Mouse (Mus musculus) testis, postnatal 14 days (tissue): ENCODE data around the gene Ndufc1.
"Not testable (repeated sequence)": the region's sequence is repeated elsewhere in the genome, so short reads cannot be mapped to it uniquely, and the experiment has no call there.

ENCODE experiments used
- DNase-seq: peaks from one replicate; pipeline ENCODE4 v3.0.0; 2021; ENCODE audit warnings: low spot score

Gene Ndufc1

DNA sequence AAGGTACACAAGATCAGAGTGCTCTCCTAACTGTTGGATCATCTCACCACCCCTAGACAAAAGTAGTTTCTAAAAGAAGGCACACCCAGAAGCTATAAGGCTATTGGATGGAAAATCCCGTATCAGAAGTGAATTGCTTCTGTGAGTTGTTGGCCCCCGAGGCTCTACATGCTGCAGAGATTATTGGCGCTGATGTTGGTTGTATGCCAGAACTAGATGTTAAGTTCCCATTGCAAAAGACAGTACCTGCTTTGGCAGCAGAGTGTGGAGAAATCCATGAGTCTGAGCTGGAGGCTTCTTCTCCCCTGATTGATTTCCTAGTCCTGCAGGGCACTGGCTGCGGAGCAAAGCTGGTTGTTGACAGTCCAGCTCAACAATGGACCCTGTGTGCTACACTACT, 40.8 kb downstream of the Ndufc1 start:
- no peak for DNase-seq

DNA sequence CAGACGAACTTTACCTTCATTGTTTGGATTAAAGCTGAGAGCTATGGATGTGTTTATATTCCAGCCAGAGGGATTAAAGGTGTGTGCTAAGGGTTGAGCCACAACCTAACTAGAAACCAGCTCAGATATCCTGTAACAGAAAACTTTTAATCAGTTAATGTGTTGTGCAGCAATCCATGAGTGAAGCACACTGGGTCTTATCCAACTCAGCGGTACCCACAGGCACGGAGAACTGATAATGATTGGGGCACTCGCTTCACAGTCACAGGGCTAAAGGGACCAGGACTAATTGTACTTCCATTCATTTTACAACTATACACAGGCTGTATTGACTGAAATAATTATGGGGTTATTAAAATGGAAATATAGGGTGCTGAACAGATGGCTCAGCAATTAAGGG, 41.9 kb downstream of the Ndufc1 start:
- no peak for DNase-seq

DNA sequence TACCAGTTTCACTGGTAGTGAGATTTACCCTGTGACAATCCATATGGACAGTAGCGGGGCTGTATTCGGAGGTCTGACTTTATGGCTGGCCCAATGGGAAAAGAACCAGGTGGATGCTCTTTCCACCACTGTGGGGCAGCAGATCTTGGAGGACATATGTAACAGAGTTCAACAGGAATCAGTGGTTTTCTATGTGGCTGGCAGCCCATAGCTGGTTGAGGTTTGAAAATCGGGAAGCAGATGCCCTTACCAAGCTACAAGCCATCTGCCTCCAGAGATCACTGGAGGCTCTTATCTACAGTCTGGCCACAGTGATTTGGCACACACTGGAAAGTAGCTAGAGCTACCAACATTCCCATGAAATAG, 43.3 kb downstream of the Ndufc1 start:
- no peak for DNase-seq

- DNase-seq = peak; percentile 64
Observed at GRCm38 (mm10) chr3:51364703-51365516, 43.9 kb downstream of the Ndufc1 start.

- no peak for DNase-seq
Observed at GRCm38 (mm10) chr3:51361066-51361465, 47.7 kb downstream of the Ndufc1 start.

DNA sequence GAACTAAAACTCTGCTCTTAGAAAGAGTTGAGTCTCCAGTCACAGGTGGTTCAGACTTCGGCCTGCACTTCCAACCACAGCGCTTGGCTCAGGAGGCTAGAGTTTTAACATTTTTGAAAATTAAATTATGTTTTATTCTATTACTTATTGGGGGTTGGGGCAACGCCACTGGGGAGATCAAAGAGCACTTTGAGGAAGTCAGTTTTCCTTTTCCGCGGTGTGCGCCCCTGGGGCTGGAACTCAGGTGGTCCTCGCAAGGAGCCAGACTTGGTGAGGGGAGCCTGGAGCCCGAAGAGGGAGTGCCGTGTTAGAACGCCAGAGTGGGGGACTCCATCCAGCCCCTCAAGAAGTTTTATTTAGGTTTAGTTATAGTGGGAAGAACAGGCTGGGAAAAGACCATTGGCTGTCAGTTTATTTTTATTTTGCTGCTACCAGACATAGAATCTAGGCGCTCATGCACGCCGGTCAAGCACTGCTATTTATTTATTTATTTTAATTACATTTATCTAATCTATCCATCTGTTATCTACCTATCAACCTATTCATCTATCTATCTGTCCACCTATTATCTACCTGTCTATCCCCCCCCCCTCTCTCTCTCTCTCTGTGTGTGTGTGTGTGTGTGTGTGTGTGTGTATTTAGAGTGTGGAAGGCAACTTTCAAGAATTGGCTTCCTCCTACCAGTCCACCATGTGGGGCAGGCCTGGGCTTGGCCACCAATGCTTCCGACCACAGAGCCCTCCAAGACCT, 49.1 kb downstream of the Ndufc1 start:
- DNase-seq = no peak

DNA sequence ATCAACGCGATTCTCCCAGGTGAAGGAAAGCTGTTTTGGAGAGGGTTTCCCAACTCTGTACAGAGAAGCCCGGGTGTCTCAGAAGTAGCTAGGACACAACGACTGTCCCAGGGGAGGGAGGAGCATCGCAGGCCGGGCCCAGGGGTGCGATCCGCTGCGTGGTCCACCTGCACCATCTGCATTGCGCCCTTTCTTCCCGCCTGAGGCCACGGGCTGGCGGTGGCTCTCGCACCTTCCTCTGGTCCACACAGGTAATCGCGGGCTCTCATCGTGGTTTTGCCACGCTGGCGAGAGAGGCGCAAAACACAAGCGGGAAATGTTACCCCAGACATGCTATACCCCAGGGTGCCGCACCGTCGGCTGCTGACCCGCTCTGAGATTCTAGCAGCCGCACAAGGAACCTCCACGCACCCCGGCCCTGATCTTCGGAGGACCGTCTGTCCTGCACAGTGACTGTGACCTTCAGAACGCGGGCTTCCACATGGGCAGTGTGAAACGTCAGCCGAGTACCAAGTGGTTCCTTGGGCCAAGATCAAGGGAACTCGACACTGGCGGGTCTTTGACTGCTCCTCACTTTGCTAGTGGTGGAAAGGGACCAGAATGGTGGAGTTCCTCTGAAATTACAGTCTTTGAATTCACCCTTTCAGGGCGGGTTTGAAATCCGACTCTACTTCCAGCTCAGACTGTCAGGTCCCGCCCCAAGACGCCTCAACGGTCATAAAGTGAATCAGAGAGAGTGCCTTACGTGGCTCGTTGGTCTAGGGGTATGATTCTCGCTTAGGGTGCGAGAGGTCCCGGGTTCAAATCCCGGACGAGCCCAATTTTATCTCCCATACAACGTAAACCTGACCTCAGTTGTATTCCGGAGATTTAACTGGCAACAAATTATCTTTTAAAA, 49.9 kb downstream of the Ndufc1 start:
- DNase-seq = peak; percentile 36

DNA sequence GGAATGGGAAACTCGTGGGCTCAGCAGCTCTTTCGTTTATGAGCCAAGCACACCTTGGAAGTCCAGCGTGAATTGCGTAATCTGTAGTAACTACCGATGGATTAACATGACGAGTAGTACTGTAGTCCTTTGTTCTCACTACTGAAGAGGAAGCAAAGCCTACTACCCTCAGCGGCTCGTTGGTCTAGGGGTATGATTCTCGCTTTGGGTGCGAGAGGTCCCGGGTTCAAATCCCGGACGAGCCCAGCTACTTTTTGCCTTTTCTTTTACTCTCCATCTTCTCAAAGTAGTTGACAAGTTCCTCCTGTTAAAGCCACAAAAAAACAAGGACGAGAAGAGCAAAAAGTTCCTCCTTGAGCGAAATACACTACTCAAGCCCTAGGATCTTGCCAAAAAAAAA, 50.6 kb downstream of the Ndufc1 start:
- no peak for DNase-seq

DNA sequence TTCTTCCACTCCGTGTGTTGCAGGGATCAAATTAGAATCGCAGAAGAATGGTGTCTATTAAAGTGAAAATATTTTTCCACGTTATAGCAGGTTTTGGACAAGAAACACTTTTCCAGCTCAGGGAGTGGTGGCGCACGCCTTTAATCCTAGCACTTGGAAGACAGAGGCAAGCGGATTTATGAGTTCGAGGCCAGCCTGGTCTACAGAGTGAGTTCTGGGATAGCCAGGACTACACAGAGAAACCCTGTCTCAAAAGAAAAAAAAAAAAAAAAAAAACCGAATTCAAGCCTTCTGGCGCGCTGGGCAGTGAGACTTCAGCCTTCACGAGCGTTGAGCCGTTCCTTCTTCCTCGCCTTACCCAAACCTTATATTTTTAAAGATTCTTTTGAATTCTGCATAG, 51.2 kb downstream of the Ndufc1 start:
- no peak for DNase-seq

GRCm38 (mm10) chr3:51357078-51357477, 51.7 kb downstream of the Ndufc1 start:
- DNase-seq = no peak

DNA sequence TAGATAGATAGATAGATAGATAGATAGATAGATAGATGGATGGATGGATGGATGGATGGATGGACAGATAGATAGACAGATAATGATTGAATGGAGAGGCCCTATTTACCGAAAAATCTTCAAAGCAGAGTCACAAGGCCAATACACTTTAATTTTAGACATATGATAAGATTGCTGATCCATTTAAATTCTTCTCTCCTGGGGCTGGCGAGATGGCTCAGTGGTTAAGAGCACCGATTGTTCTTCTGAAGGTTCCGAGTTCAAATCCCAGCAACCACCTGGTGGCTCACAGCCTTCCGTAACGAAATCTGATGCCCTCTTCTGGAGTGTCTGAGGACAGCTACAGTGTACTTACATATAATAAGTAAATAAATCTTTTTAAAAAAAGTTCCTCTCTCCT, 53.8 kb downstream of the Ndufc1 start:
- DNase-seq = not testable (repeated sequence)
